Comparison of ENCODE assay signal across 8 mouse cellular contexts in genomic region chr17:65613142-65613462, GRCm38 (mm10). TPM values are rescaled to one million over a fixed set of nuclear protein-coding genes. Genes with fewer than 3 reads are reported as not detected.
A peak's percentile ranks its signal among the peaks of the same experiment; 100 is the strongest.
DNase-seq lines count a peak whose midpoint lies in the region; ATAC-seq and TF ChIP-seq lines count a peak whose summit lies in the region.

No protein-coding gene starts in this region.

- DNase-seq in gastrocnemius, adult 2 months = no peak
- no peak for DNase-seq in gastrocnemius, postnatal 10 days
- DNase-seq in urinary bladder, postnatal 10 days (ENCODE audit: low spot score) = peak; percentile 13
- DNase-seq in urinary bladder, postnatal 25 days (ENCODE audit: low spot score) = no peak
- DNase-seq in liver, embryonic 14.5 days (ENCODE audit: low read depth in 3 of 3, low spot score in 3 of 3) = no peak
- DNase-seq in embryo, embryonic 10 days (ENCODE audit: low spot score) = no peak
- no peak for DNase-seq in left cerebral cortex, adult 8-10 months (ENCODE audit: low spot score in 2 of 2)
- DNase-seq in left cerebral cortex, adult 11 months (ENCODE audit: low spot score) = no peak

- peak overlapping the region; percentile 100 for H3K27ac ChIP-seq in gastrocnemius, adult 2 months
- peak overlapping the region; percentile 67 for H3K27ac ChIP-seq in liver, embryonic 14.5 days

- TF ChIP-seq EP300 in liver, embryonic 14.5 days (IDR thresholded peaks at IDR 0.05; ENCODE audit: low read depth) = no peak

- H3K4me1 ChIP-seq in liver, embryonic 14.5 days (replicated peaks; ENCODE audit: control insufficient read depth in 2 of 2, insufficient read depth in 2 of 2, low read length in 1 of 2) = peaks cover 18 to 24% of the 10 kb centered on the region in 2 experiments

- peak overlapping the region; percentile 90 for H3K4me3 ChIP-seq in gastrocnemius, adult 2 months
- peak overlapping the region; percentile 69 to 97 for H3K4me3 ChIP-seq in liver, embryonic 14.5 days (ENCODE audit: insufficient read depth in 1 of 2, low read depth in 2 of 2, low read length in 2 of 2)

- WGBS in liver, embryonic 14.5 days (ENCODE audit: insufficient replicate concordance) = 0% methylated on average over 33 of the region's 42 CpGs

- intact Hi-C loops in gastrocnemius, adult 2 months (cut with DNase I) = loop anchor here (1.0 to 10.0 kb wide), 4 partner anchors 89 to 492 kb away; partner anchors contain the start of genes Ndufv2 and Rab31

- H3K9ac ChIP-seq in liver, embryonic 14.5 days (replicated peaks) = peak overlapping the region; percentile 89

- ATAC-seq in liver, embryonic 14.5 days (ENCODE audit: insufficient read depth) = peak; percentile 68

- no peaks in the 10 kb centered on the region; the same call in 1 of the 2 replicates for H3K36me3 ChIP-seq in liver, embryonic 14.5 days (replicated peaks; ENCODE audit: control insufficient read depth, insufficient read depth, low read depth)

- TF ChIP-seq CTCF in gastrocnemius, adult 2 months (IDR thresholded peaks at IDR 0.05) = no peak
- TF ChIP-seq CTCF in liver, embryonic 14.5 days (IDR thresholded peaks at IDR 0.05; ENCODE audit: low read depth) = no peak

- H3K27me3 ChIP-seq in liver, embryonic 14.5 days (ENCODE audit: control insufficient read depth, insufficient read depth, low read length) = no peaks in the 10 kb centered on the region

- H3K9me3 ChIP-seq in liver, embryonic 14.5 days (ENCODE audit: control insufficient read depth, low read length) = no peaks in the 10 kb centered on the region

- peak overlapping the region; percentile 85 for H3K4me2 ChIP-seq in liver, embryonic 14.5 days (ENCODE audit: low read depth)

RNA-seq across cellular contexts. Expression of gene Vapa, which starts 0.3 kb away (rescaled TPM):
- total RNA-seq in gastrocnemius, adult 2 months (2021) = 100 to 1,000 TPM; 131 to 146 TPM
- total RNA-seq in gastrocnemius, postnatal 10 days (2021) = 100 to 1,000 TPM; 140 to 143 TPM
- polyA plus RNA-seq in liver, embryonic 14.5 days (2012; rRNA removed) = 9.0 and 17.1 TPM in 2 replicates
- polyA plus RNA-seq in liver, embryonic 14.5 days (2014; fragmentation: Nextera tagmentation; extraction: Ambion mirVana) = 60.6 and 62.9 TPM in 2 replicates
- 100 to 1,000 TPM; 127 to 162 (median 147) TPM for total RNA-seq in left cerebral cortex, adult 8-10 months (2022)

RNA-seq across cellular contexts. Expression of gene Txndc2, which starts 28.9 kb away (rescaled TPM):
- total RNA-seq in gastrocnemius, adult 2 months (2021) = not detected
- under 1 TPM in 1 of 2 experiments, not detected in 1; 0.14 TPM for total RNA-seq in gastrocnemius, postnatal 10 days (2021)
- polyA plus RNA-seq in liver, embryonic 14.5 days (2012; rRNA removed) = not detected in 2 replicates
- polyA plus RNA-seq in liver, embryonic 14.5 days (2014; fragmentation: Nextera tagmentation; extraction: Ambion mirVana) = not detected in 2 replicates
- total RNA-seq in left cerebral cortex, adult 8-10 months (2022) = under 1 TPM in 1 of 4 experiments, not detected in 3; 0.25 TPM
